Comparison of ENCODE assay signal across 9 mouse cellular contexts in the genomic region with DNA sequence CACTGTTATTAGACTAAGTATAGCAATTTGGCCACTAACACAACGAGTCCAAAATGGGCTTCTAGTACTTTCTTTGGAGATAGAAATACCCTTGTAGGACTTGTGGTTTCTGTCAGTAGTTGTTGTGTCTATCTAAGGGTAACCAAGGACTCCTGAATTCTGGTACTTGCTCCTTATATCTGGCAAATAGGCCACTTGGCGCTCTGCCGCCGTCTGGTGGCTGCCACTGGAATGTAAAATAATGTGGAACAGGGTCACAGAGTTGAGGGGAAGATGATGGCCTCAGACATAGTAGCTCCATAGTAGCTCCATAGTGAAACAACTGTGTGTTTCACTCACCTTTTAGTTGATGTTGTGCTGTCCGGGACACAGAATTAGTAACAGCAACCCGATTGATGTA. TPM values are rescaled to one million over a fixed set of nuclear protein-coding genes. Genes with fewer than 3 reads are reported as not detected.
DNase-seq lines count a peak whose midpoint lies in the region; ATAC-seq and TF ChIP-seq lines count a peak whose summit lies in the region.
"Had no signal": no experiment of that assay in that cellular context is flagged by ENCODE, and none has a peak within 500 bp of the region (broad histone marks: within the 10 kb centered on the region; RNA-seq: fewer than 3 reads in every experiment).

No protein-coding gene starts in this region.

- peak; percentile 49 for DNase-seq in kidney, adult 11 months
- peak; percentile 20 for DNase-seq in c-Kit-positive CD71-negative TER-119-negative erythroid progenitor cells, embryonic 14.5 days (ENCODE audit: low read depth)
- DNase-seq in gastrocnemius, adult 2 months: peak; percentile 63
- DNase-seq in left cerebral cortex, adult 2 months (ENCODE audit: extremely low spot score in 1 of 2, low spot score in 2 of 2): peak; percentile 17 to 35
- peak; percentile 71 to 77 for DNase-seq in thymus, postnatal 36 days

- H3K4me1 ChIP-seq in kidney, embryonic 14.5 days (ENCODE audit: control insufficient read depth, insufficient read depth, low read length): no peaks in the 10 kb centered on the region
- no peaks in the 10 kb centered on the region for H3K4me1 ChIP-seq in ES-Bruce4 (ENCODE audit: control insufficient read depth, insufficient read depth, low read length)
- H3K4me1 ChIP-seq: limb, embryonic 12.5 days had no signal

- intact Hi-C loops in gastrocnemius, adult 2 months (cut with DNase I): loop anchor here (1.0 to 10.0 kb wide), 2 partner anchors 96 to 149 kb away; no protein-coding TSS in a partner anchor
- intact Hi-C loops in left cerebral cortex, adult 2 months (cut with DNase I): loop anchor here (1.0 to 5.0 kb wide), 3 partner anchors 66 to 148 kb away; no protein-coding TSS in a partner anchor

- TF ChIP-seq EP300 in ES-Bruce4 (IDR thresholded peaks at IDR 0.05; ENCODE audit: insufficient read depth, low read depth, low read length): no peak

- H3K9me3 ChIP-seq in kidney, embryonic 14.5 days (ENCODE audit: control insufficient read depth, low read length): no peaks in the 10 kb centered on the region
- H3K9me3 ChIP-seq in ES-Bruce4 (replicated peaks; ENCODE audit: control insufficient read depth, insufficient read depth, low read length, poor library complexity, severe bottlenecking): no peaks in the 10 kb centered on the region
- H3K9me3 ChIP-seq: limb, embryonic 12.5 days had no signal

- H3K27ac ChIP-seq in kidney, embryonic 14.5 days (ENCODE audit: low read depth, low read length): no peak overlapping the region
- no peak overlapping the region for H3K27ac ChIP-seq in ES-Bruce4 (ENCODE audit: insufficient read depth, low read length)
- no peak overlapping the region for H3K27ac ChIP-seq in gastrocnemius, adult 2 months
- no peak overlapping the region for H3K27ac ChIP-seq in left cerebral cortex, adult 2 months
- H3K27ac ChIP-seq: limb, embryonic 12.5 days had no signal

- no peaks in the 10 kb centered on the region for H3K27me3 ChIP-seq in kidney, embryonic 14.5 days (ENCODE audit: control insufficient read depth, insufficient read depth, low read length)
- no peaks in the 10 kb centered on the region for H3K27me3 ChIP-seq in ES-Bruce4 (ENCODE audit: control insufficient read depth, insufficient read depth, low read length, poor library complexity, severe bottlenecking)
- H3K27me3 ChIP-seq: limb, embryonic 12.5 days had no signal

- 63% methylated on average over 6 of the region's 6 CpGs for WGBS in kidney, embryonic 14.5 days

- no peaks in the 10 kb centered on the region for H3K36me3 ChIP-seq in kidney, embryonic 14.5 days (ENCODE audit: control insufficient read depth, insufficient read depth, low read length)
- no peaks in the 10 kb centered on the region for H3K36me3 ChIP-seq in ES-Bruce4 (ENCODE audit: control insufficient read depth, insufficient read depth, low read length, poor library complexity, severe bottlenecking)

- ATAC-seq in kidney, embryonic 14.5 days (ENCODE audit: low FRiP score, low TSS enrichment): no peak
- peak; percentile 72 for ATAC-seq in neutrophil, adult 5-6 weeks (ENCODE audit: extremely low read depth, insufficient number of reproducible peaks, low FRiP score, poor library complexity, severe bottlenecking)

- TF ChIP-seq POLR2A in ES-Bruce4 (IDR thresholded peaks at IDR 0.05; ENCODE audit: insufficient read depth, low read length): no peak

- H3K4me2 ChIP-seq in kidney, embryonic 14.5 days (replicated peaks; ENCODE audit: low read depth, low read length): no peak overlapping the region
- H3K4me2 ChIP-seq: limb, embryonic 12.5 days had no signal

- H3K9ac ChIP-seq in kidney, embryonic 14.5 days (ENCODE audit: low read depth, low read length): no peak overlapping the region
- H3K9ac ChIP-seq in ES-Bruce4 (ENCODE audit: low read depth, poor library complexity, severe bottlenecking): no peak overlapping the region
- H3K9ac ChIP-seq: limb, embryonic 12.5 days had no signal

- TF ChIP-seq CTCF in ES-Bruce4 (IDR thresholded peaks at IDR 0.05; ENCODE audit: low read depth, low read length): peak; percentile 82
- TF ChIP-seq CTCF in gastrocnemius, adult 2 months (IDR thresholded peaks at IDR 0.05): peak; percentile 75
- TF ChIP-seq CTCF in left cerebral cortex, adult 2 months (IDR thresholded peaks at IDR 0.05): peak; percentile 72

- no peak overlapping the region for H3K4me3 ChIP-seq in kidney, embryonic 14.5 days (ENCODE audit: low read length)
- no peak overlapping the region for H3K4me3 ChIP-seq in ES-Bruce4 (ENCODE audit: low read depth, low read length)
- no peak overlapping the region for H3K4me3 ChIP-seq in gastrocnemius, adult 2 months
- no peak overlapping the region for H3K4me3 ChIP-seq in left cerebral cortex, adult 2 months
- H3K4me3 ChIP-seq: limb, embryonic 12.5 days had no signal

RNA-seq across cellular contexts. Expression of a gene that starts 8.7 kb away (rescaled TPM):
- 2.6 and 2.9 TPM in 2 replicates for polyA plus RNA-seq in kidney, embryonic 14.5 days (2014; fragmentation: Nextera tagmentation; extraction: Ambion mirVana)
- polyA plus RNA-seq in ES-Bruce4 (2011; ENCODE audit: insufficient read depth, insufficient read length, low read depth, missing spikeins): 34.8 and 36.9 TPM in 2 replicates
- total RNA-seq in gastrocnemius, adult 2 months (2021): 1 to 10 TPM; 4.0 to 5.4 TPM
- 1 to 10 TPM; 2.4 to 4.8 TPM for total RNA-seq in left cerebral cortex, adult 2 months (2021)
- not detected in 2 replicates for total RNA-seq in neutrophil, adult 5-6 weeks (2017)

Comparison
In these comparisons a context has a peak if more than half of its experiments do, and no peak if none do; other contexts are left out.
1. DNase-seq: peak in every context shown above with its lines; median percentile 74 in thymus, postnatal 36 days; 63 in gastrocnemius, adult 2 months; 49 in kidney, adult 11 months; 26 in left cerebral cortex, adult 2 months; 20 in c-Kit-positive CD71-negative TER-119-negative erythroid progenitor cells, embryonic 14.5 days.